Mouse (Mus musculus) G1E (cell line): Measurements from ENCODE around the gene Rnpepl1. TPM values are rescaled to one million over a fixed set of nuclear protein-coding genes. Genes with fewer than 3 reads are reported as not detected.

Experiments used
- ATAC-seq: 2 replicates; pipeline ENCODE4 v1.8.0; 2016; ENCODE audit warnings: mild to moderate bottlenecking; ENCODE audit not compliant: insufficient number of reproducible peaks, poor library complexity, low FRiP score, severe bottlenecking; ENCODE audit errors: extremely low read depth
- DNase-seq: peaks from one replicate; pipeline ENCODE4 v3.0.0; 2012; ENCODE audit warnings: low spot score
- H3K27me3 ChIP-seq: 2 replicates; pipeline ENCODE4 v1.6.1; 2012; ENCODE audit warnings: mild to moderate bottlenecking, low read length, inconsistent platforms; ENCODE audit not compliant: insufficient read depth
- H3K36me3 ChIP-seq: replicated peaks from 2 replicates; pipeline ENCODE3; 2012; ENCODE audit warnings: mild to moderate bottlenecking, inconsistent platforms
- H3K4me1 ChIP-seq: 2 replicates; pipeline ENCODE4 v1.6.1; 2012; ENCODE audit warnings: low read depth, low read length, inconsistent platforms, mixed read lengths; ENCODE audit not compliant: insufficient read depth
- H3K4me3 ChIP-seq: 2 replicates; pipeline ENCODE4 v1.5.1; 2012; ENCODE audit warnings: low read depth, mild to moderate bottlenecking, inconsistent platforms, low read length, moderate library complexity, mixed read lengths
- H3K9me3 ChIP-seq: replicated peaks from 2 replicates; pipeline ENCODE4 v1.6.1; 2012; ENCODE audit warnings: inconsistent platforms
- CTCF ChIP-seq: IDR thresholded peaks from 2 replicates; pipeline ENCODE4 v1.5.1; 2012; ENCODE audit warnings: low read depth, low read length, inconsistent platforms, mixed read lengths
- GATA1 ChIP-seq: IDR thresholded peaks from 2 replicates; pipeline ENCODE4 v1.6.1; 2012; ENCODE audit warnings: borderline replicate concordance, low read length, inconsistent platforms, mixed read lengths
- GATA2 ChIP-seq: IDR thresholded peaks from 2 replicates; pipeline ENCODE4 v1.6.1; 2012; ENCODE audit warnings: low read depth, low read length, inconsistent platforms, borderline replicate concordance
- POLR2AphosphoS5 ChIP-seq: IDR thresholded peaks from 2 replicates; pipeline ENCODE4 v1.6.1; 2012; ENCODE audit warnings: low read depth, low read length, inconsistent platforms; ENCODE audit not compliant: insufficient replicate concordance
- TAL1 ChIP-seq: conservative IDR thresholded peaks from 2 replicates; pipeline ENCODE4 v1.6.1; 2012; ENCODE audit warnings: low read depth, low read length, inconsistent platforms, mixed read lengths
- polyA plus RNA-seq: library from polyadenylated mRNA; stranded (reverse); fragments of >175 nt; gene quantifications from 2 replicates; pipeline ENCODE4 v1.2.3, GENCODE M21; 2012
- total RNA-seq, 2 experiments: library from RNA; stranded (forward) in 1 of 2; stranded (reverse) in 1 of 2; fragments of 200-1000 nt in 1 of 2; fragments of >200 nt in 1 of 2; fragmentation: Nextera tagmentation in 1 of 2; gene quantifications; 2 replicates each; pipeline ENCODE4 v1.2.3; 2014 to 2017

Gene Rnpepl1
- total and polyA plus RNA-seq, 3 experiments: 18.8 to 196 (median 37.2) TPM

DNA sequence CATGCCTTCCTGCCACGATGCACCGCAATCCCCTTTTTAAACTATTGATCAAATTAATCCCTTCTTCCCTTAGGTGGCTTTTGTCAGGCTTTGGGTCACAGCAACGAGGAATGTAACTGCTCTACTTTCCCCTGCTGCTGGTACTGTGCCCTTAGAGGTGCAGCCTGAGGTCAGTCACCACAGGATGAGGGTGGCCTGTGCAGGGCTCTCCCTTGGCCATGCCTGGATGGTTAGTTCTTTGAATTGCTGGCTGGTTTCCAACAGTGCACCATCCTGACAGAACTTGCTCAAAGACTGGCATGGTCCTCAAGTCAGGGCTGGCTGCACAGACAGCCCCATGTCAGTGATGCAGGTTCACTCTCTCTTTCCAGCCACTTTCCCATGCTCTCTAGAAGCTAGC is 36.6 kb upstream of the Rnpepl1 start:
- TF ChIP-seq GATA2 (no peak), POLR2AphosphoS5 (no peak), CTCF (no peak), GATA1 (no peak), TAL1 (no peak)
- DNase-seq (no peak), ATAC-seq (no peak)
- H3K4me1 ChIP-seq: no peaks in the 10 kb centered on the region
- H3K36me3 ChIP-seq: no peaks in the 10 kb centered on the region
- H3K9me3 ChIP-seq: no peaks in the 10 kb centered on the region
- H3K4me3 ChIP-seq: no peak overlapping the region
- H3K27me3 ChIP-seq: peaks cover 8% of the 10 kb centered on the region; the same call in 1 of the 2 replicates

- DNase-seq: no peak
- peaks cover 11% of the 10 kb centered on the region; the same call in 1 of the 2 replicates for H3K27me3 ChIP-seq
- H3K36me3 ChIP-seq: no peaks in the 10 kb centered on the region
- H3K4me3 ChIP-seq: no peak overlapping the region
- ATAC-seq: no peak; the same call in 1 of the 2 replicates
- TF ChIP-seq GATA1 (no peak), GATA2 (no peak), TAL1 (no peak), POLR2AphosphoS5 (no peak)
- H3K4me1 ChIP-seq: no peaks in the 10 kb centered on the region
- H3K9me3 ChIP-seq: no peaks in the 10 kb centered on the region
Measured at GRCm38 (mm10) chr1:92875360-92876111, 35.0 kb upstream of the Rnpepl1 start.

DNA sequence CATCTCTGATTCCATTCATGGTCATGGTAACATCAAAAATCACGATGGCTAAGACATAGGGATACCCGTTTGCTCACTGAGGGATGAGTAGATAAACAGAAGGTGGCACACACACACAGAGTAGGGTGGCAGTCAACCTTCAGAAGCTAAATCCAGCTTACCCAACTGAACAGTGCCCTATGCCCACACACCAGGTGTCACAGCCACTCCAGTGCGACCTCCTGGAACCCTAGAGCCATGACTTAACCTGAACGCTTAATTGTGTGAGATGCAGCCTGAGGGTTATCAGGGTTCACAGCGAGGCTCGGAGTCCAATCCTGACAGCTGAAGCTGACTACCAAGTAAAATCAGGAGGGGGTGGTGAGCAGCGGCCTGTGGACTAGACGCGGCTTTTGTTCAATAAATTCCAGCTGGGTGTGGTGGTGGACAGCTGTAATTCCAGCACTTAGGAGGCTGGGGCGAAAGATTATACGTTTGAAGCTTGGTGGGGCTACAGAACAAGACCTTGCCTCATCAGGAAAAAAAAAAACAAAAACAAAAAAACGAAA is 33.1 kb upstream of the Rnpepl1 start:
- Histone ChIP-seq H3K27me3 (peaks cover 15% of the 10 kb centered on the region; the same call in 1 of the 2 replicates), H3K4me1 (no peaks in the 10 kb centered on the region), H3K4me3 (no peak overlapping the region), H3K36me3 (no peaks in the 10 kb centered on the region), H3K9me3 (no peaks in the 10 kb centered on the region)
- TF ChIP-seq CTCF (no peak), TAL1 (no peak)
- no peak for DNase-seq
- ATAC-seq: no peak

DNA sequence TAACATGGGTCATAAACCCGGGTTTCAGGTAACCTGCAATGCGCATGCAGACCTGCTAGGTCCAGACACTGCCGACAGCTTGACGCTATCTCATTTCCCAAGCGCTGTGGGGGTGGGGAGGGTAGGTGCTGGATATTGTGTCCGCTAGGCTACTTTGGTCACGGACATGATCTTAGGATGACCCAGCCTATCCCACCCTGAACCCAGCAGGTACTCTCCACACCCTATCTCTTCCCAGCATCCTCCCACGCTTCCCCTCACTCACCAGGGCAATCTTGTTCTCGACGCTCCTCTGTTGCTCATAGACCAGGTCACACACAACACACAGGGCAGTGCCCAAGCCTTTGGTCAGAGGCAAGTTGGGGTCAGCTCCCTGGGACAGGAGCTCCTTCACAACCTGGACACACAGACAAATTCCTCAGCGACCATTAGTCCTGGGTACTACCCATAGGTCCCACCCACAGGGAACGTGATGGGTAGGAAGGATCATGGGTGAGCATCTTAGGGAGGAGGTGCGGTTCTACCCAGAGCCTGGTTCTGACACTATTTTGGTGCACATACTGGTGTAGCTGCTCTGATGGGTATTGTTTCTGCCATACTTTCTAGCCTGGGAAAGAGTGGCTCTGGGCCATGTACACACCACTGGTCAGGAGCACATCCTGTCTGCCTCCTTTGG is 32.4 kb upstream of the Rnpepl1 start:
- peaks cover 15% of the 10 kb centered on the region; the same call in 1 of the 2 replicates for H3K27me3 ChIP-seq
- no peak for ATAC-seq
- DNase-seq: no peak
- no peaks in the 10 kb centered on the region for H3K36me3 ChIP-seq
- H3K4me1 ChIP-seq: no peaks in the 10 kb centered on the region
- no peaks in the 10 kb centered on the region for H3K9me3 ChIP-seq
- no peak overlapping the region for H3K4me3 ChIP-seq
- TF ChIP-seq POLR2AphosphoS5 (no peak), CTCF (no peak), TAL1 (no peak), GATA2 (no peak), GATA1 (no peak)

DNA sequence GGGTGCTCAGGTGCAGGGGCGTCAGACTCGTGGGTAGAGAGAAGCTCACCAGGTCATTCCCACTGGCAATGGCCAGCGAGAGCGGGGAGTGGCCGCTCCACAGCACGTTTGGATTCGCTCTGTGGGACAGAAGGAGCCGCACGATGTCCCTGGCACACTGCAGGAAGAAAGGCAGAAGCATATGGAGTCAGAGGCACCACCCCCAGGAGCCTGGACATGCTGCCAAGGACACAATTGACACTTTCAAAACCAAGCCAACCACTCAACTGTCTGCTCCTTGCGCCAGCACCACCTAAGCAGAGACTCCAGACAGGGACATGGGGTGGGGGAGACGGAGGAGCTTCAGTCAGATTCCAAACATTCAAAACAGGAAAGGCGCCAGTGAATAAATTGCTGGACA is 31.3 kb upstream of the Rnpepl1 start:
- DNase-seq (no peak), ATAC-seq (no peak)
- H3K4me3 ChIP-seq: no peak overlapping the region
- H3K9me3 ChIP-seq: no peaks in the 10 kb centered on the region
- peaks cover 15% of the 10 kb centered on the region; the same call in 1 of the 2 replicates for H3K27me3 ChIP-seq
- no peaks in the 10 kb centered on the region for H3K4me1 ChIP-seq
- TF ChIP-seq TAL1 (no peak), GATA2 (no peak), GATA1 (no peak), CTCF (no peak), POLR2AphosphoS5 (no peak)
- H3K36me3 ChIP-seq: no peaks in the 10 kb centered on the region

- no peaks in the 10 kb centered on the region for H3K36me3 ChIP-seq
- H3K27me3 ChIP-seq: peaks cover 12% of the 10 kb centered on the region; the same call in 1 of the 2 replicates
- ATAC-seq (no peak), DNase-seq (no peak)
- no peaks in the 10 kb centered on the region for H3K4me1 ChIP-seq
- no peaks in the 10 kb centered on the region for H3K9me3 ChIP-seq
- H3K4me3 ChIP-seq: no peak overlapping the region
- no peak for TF ChIP-seq CTCF
- TF ChIP-seq POLR2AphosphoS5: no peak
- no peak for TF ChIP-seq GATA1
- TF ChIP-seq GATA2: no peak
- no peak for TF ChIP-seq TAL1
Measured at GRCm38 (mm10) chr1:92880101-92880500, 30.5 kb upstream of the Rnpepl1 start.
